Mouse (Mus musculus) cortical plate, adult 2 months (tissue): ENCODE measurements at regions not wholly inside any gene's neighbourhood (a gene's known extent, or its start where the extent isn't known, plus 50 kb on each side); places are given as distances from the start of the nearest gene placed in this dataset.

ENCODE experiments used
- CTCF ChIP-seq: fragments of 200-500 bp; IDR thresholded peaks from 2 replicates; pipeline ENCODE4 v1.5.1; 2011; ENCODE audit warnings: mild to moderate bottlenecking, control low read depth, low read length; ENCODE audit not compliant: insufficient read depth; ENCODE audit errors: extremely low read depth
- POLR2A ChIP-seq: fragments of 200-500 bp; IDR thresholded peaks from 2 replicates; pipeline ENCODE4 v1.6.1; 2011; ENCODE audit warnings: mild to moderate bottlenecking, low read length, control low read depth; ENCODE audit not compliant: insufficient read depth; ENCODE audit errors: extremely low read depth

GRCm38 (mm10) chr14:86293804-86294203, 847.2 kb downstream of the Diaph3 start:
- TF ChIP-seq POLR2A (no peak), CTCF (no peak)
